Mouse (Mus musculus) megakaryocyte-erythroid progenitor cell, adult 5-6 weeks (primary cell): ENCODE results near the gene Rad51d. TPM values are rescaled to one million over a fixed set of nuclear protein-coding genes. Genes with fewer than 3 reads are reported as not detected.
"Not testable (repeated sequence)": the region's sequence is repeated elsewhere in the genome, so short reads cannot be mapped to it uniquely, and the experiment has no call there.

Experiments used
- ATAC-seq: replicated peaks from 2 replicates; pipeline ENCODE4 v1.8.0; 2016; ENCODE audit warnings: mild to moderate bottlenecking, inconsistent platforms; ENCODE audit not compliant: severe bottlenecking, poor library complexity, low FRiP score, low TSS enrichment
- total RNA-seq, 2 experiments: library from RNA; stranded (forward) in 1 of 2; stranded (reverse) in 1 of 2; fragments of 200-1000, 215-1000 nt in 1 of 2; fragments of >200 nt in 1 of 2; fragmentation: Nextera tagmentation in 1 of 2; gene quantifications; 2 replicates each; pipeline ENCODE4 v1.2.3; 2014 to 2017

The Rad51d gene
- total RNA-seq (2014; fragmentation: Nextera tagmentation) (14.3 and 20.0 TPM in 2 replicates), total RNA-seq (2017) (16.3 and 18.9 TPM in 2 replicates)

DNA sequence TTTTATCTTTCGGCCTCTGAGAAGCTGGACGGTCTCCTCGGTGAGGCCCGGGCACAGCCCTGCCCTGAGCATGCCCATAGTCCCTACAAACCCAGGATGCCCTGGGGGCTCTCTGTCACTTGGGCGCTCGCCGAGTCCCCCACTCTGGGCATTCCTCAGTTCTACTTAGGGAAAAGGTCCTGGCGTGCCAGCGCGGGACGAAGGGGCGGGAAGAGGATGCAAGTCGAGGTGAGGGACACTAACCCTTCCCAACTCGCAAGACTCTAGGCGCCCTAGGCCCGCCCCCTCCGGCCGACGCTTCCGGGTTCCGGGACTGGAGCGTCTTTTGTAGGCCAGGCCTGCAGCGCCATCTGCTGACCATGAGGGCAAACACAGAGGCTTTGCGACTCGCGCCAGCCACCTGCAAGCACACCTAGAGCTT lies at the start of gene Rad51d:
TSS of gene Rad51d (minus strand) at position 273 of the 421 bp plus-strand sequence.
- ATAC-seq = peak; percentile 94

DNA sequence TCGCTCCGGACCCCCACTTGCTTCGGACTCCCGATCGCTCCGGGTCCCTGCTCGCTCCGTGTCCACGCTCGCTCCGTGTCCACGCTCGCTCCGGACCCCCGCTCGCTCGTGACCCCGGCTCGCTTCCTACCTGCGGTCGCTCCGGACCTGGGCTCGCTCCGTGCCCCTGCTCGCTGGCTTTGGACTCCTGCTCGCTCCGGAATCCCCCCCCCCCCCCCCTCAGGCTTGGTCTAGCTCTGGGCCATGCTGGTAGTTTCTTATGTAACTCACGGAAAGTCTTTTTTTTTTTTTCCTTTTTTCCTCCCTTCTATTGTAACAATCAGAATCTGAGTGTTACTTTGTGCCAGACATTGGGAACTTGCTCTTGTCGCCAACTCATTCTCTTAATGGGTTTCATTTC lies 42.8 kb upstream of the Rad51d start:
- ATAC-seq = no peak

DNA sequence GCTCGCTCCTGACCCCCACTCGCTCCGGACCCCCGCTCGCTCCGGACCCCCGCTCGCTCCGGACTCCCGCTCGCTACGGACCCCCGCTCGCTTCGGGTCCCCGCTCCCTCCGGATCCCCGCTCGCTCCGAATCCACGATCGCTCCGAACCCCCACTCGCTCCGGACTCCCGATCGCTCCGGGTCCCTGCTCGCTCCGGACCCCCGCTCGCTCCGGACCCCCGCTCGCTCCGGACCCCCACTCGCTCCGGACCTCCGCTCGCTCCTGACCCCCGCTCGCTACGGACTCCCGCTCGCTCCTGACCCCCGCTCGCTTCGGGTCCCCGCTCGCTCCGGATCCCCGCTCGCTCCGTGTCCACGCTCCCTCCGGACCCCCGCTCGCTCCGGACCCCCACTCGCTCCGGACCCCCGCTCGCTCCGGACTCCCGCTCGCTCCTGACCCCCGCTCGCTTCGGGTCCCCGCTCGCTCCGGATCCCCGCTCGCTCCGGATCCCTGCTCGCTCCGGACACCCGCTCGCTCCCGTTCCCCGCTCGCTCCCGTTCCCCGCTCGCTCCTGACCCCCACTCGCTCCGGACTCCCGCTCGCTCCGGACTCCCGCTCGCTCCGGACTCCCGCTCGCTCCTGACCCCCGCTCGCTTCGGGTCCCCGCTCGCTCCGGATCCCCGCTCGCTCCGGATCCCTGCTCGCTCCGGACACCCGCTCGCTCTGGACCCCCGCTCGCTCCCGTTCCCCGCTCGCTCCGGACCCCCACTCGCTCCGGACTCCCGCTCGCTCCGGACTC lies 41.4 kb upstream of the Rad51d start:
- ATAC-seq = not testable (repeated sequence)

- ATAC-seq = not testable (repeated sequence)
Observed at GRCm38 (mm10) chr11:82931161-82931560, 40.7 kb upstream of the Rad51d start.

DNA sequence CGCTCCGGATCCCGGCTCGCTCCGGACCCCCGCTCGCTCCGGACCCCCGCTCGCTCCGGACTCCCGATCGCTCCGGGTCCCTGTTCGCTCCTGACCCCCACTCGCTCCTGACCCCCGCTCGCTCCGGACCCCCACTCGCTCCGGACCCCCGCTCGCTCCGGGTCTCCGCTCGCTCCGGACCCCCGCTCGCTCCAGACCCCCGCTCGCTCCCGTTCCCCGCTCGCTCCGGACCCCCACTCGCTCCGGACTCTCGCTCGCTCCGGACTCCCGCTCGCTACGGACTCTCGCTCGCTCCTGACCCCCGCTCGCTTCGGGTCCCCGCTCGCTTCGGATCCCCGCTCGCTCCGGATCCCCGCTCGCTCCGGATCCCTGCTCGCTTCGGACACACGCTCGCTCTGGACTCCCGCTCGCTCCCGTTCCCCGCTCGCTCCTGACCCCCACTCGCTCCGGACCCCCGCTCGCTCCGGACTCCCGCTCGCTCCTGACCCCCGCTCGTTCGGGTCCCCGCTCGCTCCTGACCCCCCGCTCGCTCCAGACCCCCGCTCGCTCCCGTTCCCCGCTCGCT lies 40.1 kb upstream of the Rad51d start:
- not testable (repeated sequence) for ATAC-seq

GRCm38 (mm10) chr11:82929633-82929950 lies 39.2 kb upstream of the Rad51d start:
- ATAC-seq = no peak

DNA sequence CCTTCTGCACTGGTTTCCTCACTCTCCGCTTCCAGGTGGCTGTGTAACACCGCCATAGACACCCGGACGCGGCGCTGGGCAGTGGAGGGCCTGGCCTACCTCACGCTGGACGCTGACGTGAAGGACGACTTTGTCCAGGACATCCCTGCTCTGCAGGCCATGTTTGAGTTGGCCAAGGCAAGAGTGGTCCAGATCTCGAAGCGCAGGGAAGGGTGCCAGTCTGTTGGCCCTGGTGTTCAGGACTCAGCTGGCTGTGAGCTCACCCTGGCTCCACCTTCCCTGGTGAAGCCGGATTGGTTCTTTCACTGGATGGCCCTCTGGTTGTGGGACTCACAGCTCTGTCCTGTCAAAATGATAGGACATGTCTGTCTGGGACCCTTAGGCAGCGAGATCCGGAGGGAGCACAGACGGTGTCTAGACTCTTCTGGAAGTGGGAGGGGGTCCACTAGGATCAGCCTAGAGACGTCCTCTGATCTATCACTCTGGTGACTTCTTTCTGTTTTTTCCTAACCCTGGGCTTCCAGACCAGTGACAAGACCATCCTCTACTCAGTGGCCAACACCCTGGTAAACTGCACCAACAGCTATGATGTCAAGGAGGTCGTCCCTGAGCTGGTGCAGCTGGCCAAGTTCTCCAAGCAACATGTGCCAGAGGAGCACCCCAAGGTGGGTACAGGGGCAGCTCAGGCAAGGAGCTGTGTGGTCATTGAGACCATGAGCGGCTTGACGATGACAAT lies 38.7 kb upstream of the Rad51d start:
- 0 out of 2 replicates have a peak, but pooled peaks have one; percentile 50 for ATAC-seq

DNA sequence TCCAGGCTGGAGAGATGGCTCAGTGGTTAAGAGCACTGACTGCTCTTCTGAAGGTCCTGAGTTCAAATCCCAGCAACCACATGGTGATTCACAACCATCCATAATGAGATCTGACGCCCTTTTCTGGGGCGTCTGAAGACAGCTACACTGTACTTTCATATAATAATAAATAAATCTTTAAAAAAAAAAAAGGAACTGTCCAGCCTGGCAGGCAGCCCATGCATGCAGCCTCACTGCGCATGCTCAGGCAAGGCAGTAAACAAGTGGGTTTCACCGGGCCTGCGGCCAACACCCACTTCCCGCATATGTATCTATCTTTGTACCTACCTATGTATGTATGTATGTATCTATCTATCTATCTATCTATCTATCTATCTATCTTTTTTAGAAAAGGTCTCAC lies 33.5 kb upstream of the Rad51d start:
- not testable (repeated sequence) for ATAC-seq

DNA sequence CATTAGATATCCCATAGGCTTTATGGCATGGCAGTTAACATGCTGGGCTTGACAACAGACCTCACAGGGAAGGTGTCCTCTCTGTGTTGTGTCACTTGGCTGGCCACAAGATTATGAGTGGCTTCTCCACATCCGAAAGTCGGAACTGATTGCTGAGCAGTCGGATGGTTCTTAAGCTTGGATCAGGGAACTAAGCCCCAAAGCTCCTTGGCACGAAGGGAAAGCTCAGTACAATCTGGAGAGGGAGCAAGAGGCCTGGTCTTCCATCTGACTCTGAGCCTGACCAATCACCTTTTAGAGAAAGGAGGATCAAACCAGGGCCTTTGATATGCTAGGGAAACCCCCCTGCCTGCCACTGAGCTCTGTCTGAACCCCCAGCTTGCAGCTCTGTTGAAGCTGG lies 31.3 kb upstream of the Rad51d start:
- ATAC-seq = no peak

- ATAC-seq = no peak
Observed at GRCm38 (mm10) chr11:82920768-82921167, 30.4 kb upstream of the Rad51d start.

DNA sequence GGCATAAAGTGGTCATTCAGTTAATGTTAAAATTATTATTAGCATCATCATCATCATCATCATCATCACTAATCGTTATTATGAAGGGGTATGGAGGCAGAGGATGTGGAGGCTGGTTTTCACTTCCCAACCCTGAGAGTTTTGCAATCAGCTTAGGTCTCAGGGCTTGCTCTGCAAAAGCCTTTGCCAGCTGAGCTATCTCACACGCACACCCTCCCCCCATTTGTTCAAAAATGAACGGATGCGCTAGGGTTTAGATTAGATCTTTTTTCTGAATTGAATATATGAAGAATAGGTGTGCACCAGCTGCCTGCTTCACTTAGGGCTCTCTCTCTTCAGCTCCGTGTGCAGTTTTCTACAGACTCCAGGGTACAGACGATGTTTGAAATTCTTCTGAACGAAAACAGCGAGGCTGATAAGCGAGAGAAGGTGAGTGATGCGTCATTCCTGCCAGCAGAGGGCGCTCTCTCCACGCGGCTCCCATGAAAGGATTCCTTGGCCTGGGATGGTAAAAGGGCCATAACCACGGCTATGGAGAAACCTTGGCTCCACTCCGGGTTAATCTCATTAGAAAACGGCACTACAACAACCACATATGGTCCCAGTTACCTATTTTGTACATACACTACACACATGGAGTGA lies 24.4 kb upstream of the Rad51d start:
- peak; percentile 79 for ATAC-seq

- no peak for ATAC-seq
Observed at GRCm38 (mm10) chr11:82910679-82911389, 20.4 kb upstream of the Rad51d start.

GRCm38 (mm10) chr11:82910250-82910649 lies 19.8 kb upstream of the Rad51d start, which contains the start of gene Unc45b:
Unc45b (plus strand) TSS chr11:82910550.
- ATAC-seq = no peak

DNA sequence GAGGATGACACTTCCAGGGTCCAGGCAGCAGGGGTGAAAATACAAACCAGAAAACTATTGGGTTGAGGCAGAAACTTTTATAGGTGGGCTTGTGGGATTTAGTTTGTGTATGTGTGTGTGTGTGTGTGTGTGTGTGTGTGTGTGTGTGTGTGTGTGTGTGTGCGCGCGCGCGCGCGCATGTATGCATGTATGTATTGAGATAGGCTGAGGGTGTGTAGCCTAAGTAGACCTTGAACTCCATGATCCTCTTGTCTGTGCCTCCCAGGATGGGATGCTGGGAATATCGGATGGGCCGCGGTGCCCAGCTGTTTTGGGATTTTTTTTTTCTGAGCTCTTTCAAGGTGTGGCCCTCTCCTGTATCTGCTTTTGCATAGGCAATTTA lies 18.2 kb upstream of the Rad51d start:
- ATAC-seq = no peak

GRCm38 (mm10) chr11:82907651-82908607 lies 17.5 kb upstream of the Rad51d start, which contains the start of gene Nle1:
Nle1 (minus strand) TSS chr11:82908411.
- peak; percentile 77 for ATAC-seq

- ATAC-seq = no peak
Observed at GRCm38 (mm10) chr11:82905816-82906215, 15.4 kb upstream of the Rad51d start.

GRCm38 (mm10) chr11:82904952-82905351 lies 14.5 kb upstream of the Rad51d start:
- ATAC-seq = no peak

GRCm38 (mm10) chr11:82901606-82902310 lies 11.3 kb upstream of the Rad51d start:
- ATAC-seq = no peak
